Mouse (Mus musculus): ENCODE results near the gene Cc2d2a. TPM values are rescaled to one million over a fixed set of nuclear protein-coding genes. Genes with fewer than 3 reads are reported as not detected.

The Cc2d2a gene
- polyA plus RNA-seq, 1 experiment, result 4.6 TPM

GRCm38 (mm10) chr5:43685466-43685865, 23.3 kb downstream of the Cc2d2a start:
- Histone ChIP-seq H3K27ac (ENCODE audit: insufficient read depth, low read depth, low read length) (no peak overlapping the region), H3K36me3 (ENCODE audit: control insufficient read depth, insufficient read depth, low read length) (peaks cover 6% of the 10 kb centered on the region), H3K27me3 (replicated peaks; ENCODE audit: control insufficient read depth, insufficient read depth, low read length) (no peaks in the 10 kb centered on the region), H3K4me1 (ENCODE audit: control insufficient read depth, insufficient read depth, low read length) (no peaks in the 10 kb centered on the region), H3K4me3 (ENCODE audit: insufficient read depth, low read depth, low read length) (no peak overlapping the region)
- no peak for DNase-seq
- 85% methylated on average over 5 of the region's 5 CpGs for WGBS
- TF ChIP-seq CTCF (conservative IDR thresholded peaks at IDR 0.05; ENCODE audit: insufficient read depth, insufficient read length, low read depth, low read length) (no peak), POLR2A (IDR thresholded peaks at IDR 0.05; ENCODE audit: low read depth, low read length) (no peak)

- DNase-seq, result no peak
- no peak overlapping the region for H3K4me3 ChIP-seq (ENCODE audit: insufficient read depth, low read depth, low read length)
- no peaks in the 10 kb centered on the region for H3K27me3 ChIP-seq (replicated peaks; ENCODE audit: control insufficient read depth, insufficient read depth, low read length)
- H3K36me3 ChIP-seq (ENCODE audit: control insufficient read depth, insufficient read depth, low read length), result peaks cover 6% of the 10 kb centered on the region
- 71% methylated on average over 4 of the region's 4 CpGs for WGBS
- TF ChIP-seq CTCF (conservative IDR thresholded peaks at IDR 0.05; ENCODE audit: insufficient read depth, insufficient read length, low read depth, low read length) (no peak), POLR2A (IDR thresholded peaks at IDR 0.05; ENCODE audit: low read depth, low read length) (no peak)
- no peak overlapping the region for H3K27ac ChIP-seq (ENCODE audit: insufficient read depth, low read depth, low read length)
- no peaks in the 10 kb centered on the region for H3K4me1 ChIP-seq (ENCODE audit: control insufficient read depth, insufficient read depth, low read length)
These were observed 30.3 kb downstream of the Cc2d2a start for GRCm38 (mm10) chr5:43692489-43692888.

- H3K36me3 ChIP-seq (ENCODE audit: control insufficient read depth, insufficient read depth, low read length), result peaks cover 4% of the 10 kb centered on the region
- H3K4me3 ChIP-seq (ENCODE audit: insufficient read depth, low read depth, low read length), result no peak overlapping the region
- no peaks in the 10 kb centered on the region for H3K4me1 ChIP-seq (ENCODE audit: control insufficient read depth, insufficient read depth, low read length)
- no peak for DNase-seq
- H3K27me3 ChIP-seq (replicated peaks; ENCODE audit: control insufficient read depth, insufficient read depth, low read length), result no peaks in the 10 kb centered on the region
- WGBS, result 95% methylated on average over 3 of the region's 3 CpGs
- H3K27ac ChIP-seq (ENCODE audit: insufficient read depth, low read depth, low read length), result no peak overlapping the region
- no peak for TF ChIP-seq POLR2A (IDR thresholded peaks at IDR 0.05; ENCODE audit: low read depth, low read length)
- TF ChIP-seq CTCF (conservative IDR thresholded peaks at IDR 0.05; ENCODE audit: insufficient read depth, insufficient read length, low read depth, low read length), result no peak
These were observed 35.0 kb downstream of the Cc2d2a start for GRCm38 (mm10) chr5:43697133-43697532.

- peaks cover 8% of the 10 kb centered on the region for H3K36me3 ChIP-seq (ENCODE audit: control insufficient read depth, insufficient read depth, low read length)
These were observed 37.1 kb downstream of the Cc2d2a start for GRCm38 (mm10) chr5:43699240-43699639.

GRCm38 (mm10) chr5:43721538-43722451, 59.6 kb downstream of the Cc2d2a start:
- no peak for TF ChIP-seq POLR2A (IDR thresholded peaks at IDR 0.05; ENCODE audit: low read depth, low read length)
- TF ChIP-seq CTCF (conservative IDR thresholded peaks at IDR 0.05; ENCODE audit: insufficient read depth, insufficient read length, low read depth, low read length), result no peak
- no peak for DNase-seq
- Histone ChIP-seq H3K27ac (ENCODE audit: insufficient read depth, low read depth, low read length) (no peak overlapping the region), H3K4me1 (ENCODE audit: control insufficient read depth, insufficient read depth, low read length) (no peaks in the 10 kb centered on the region), H3K4me3 (ENCODE audit: insufficient read depth, low read depth, low read length) (no peak overlapping the region), H3K27me3 (replicated peaks; ENCODE audit: control insufficient read depth, insufficient read depth, low read length) (no peaks in the 10 kb centered on the region), H3K36me3 (ENCODE audit: control insufficient read depth, insufficient read depth, low read length) (no peaks in the 10 kb centered on the region; the same call in 1 of the 2 replicates)
- WGBS, result 73% methylated on average over 5 of the region's 5 CpGs

More at GRCm38 (mm10) chr5:43699240-43699639, 37.1 kb downstream of the Cc2d2a start:
- H3K4me3 ChIP-seq (ENCODE audit: insufficient read depth, low read depth, low read length), result no peak overlapping the region
- H3K27ac ChIP-seq (ENCODE audit: insufficient read depth, low read depth, low read length), result no peak overlapping the region
- H3K27me3 ChIP-seq (replicated peaks; ENCODE audit: control insufficient read depth, insufficient read depth, low read length), result no peaks in the 10 kb centered on the region
- no peak for DNase-seq
- TF ChIP-seq POLR2A (IDR thresholded peaks at IDR 0.05; ENCODE audit: low read depth, low read length) (no peak), CTCF (conservative IDR thresholded peaks at IDR 0.05; ENCODE audit: insufficient read depth, insufficient read length, low read depth, low read length) (no peak)
- no peaks in the 10 kb centered on the region for H3K4me1 ChIP-seq (ENCODE audit: control insufficient read depth, insufficient read depth, low read length)

- no peak overlapping the region for H3K4me3 ChIP-seq (ENCODE audit: insufficient read depth, low read depth, low read length)
- TF ChIP-seq POLR2A (IDR thresholded peaks at IDR 0.05; ENCODE audit: low read depth, low read length) (no peak), CTCF (conservative IDR thresholded peaks at IDR 0.05; ENCODE audit: insufficient read depth, insufficient read length, low read depth, low read length) (no peak)
- H3K27ac ChIP-seq (ENCODE audit: insufficient read depth, low read depth, low read length), result no peak overlapping the region
- H3K27me3 ChIP-seq (replicated peaks; ENCODE audit: control insufficient read depth, insufficient read depth, low read length), result no peaks in the 10 kb centered on the region
- no peaks in the 10 kb centered on the region for H3K4me1 ChIP-seq (ENCODE audit: control insufficient read depth, insufficient read depth, low read length)
- H3K36me3 ChIP-seq (ENCODE audit: control insufficient read depth, insufficient read depth, low read length), result no peaks in the 10 kb centered on the region; the same call in 1 of the 2 replicates
- no peak for DNase-seq
- WGBS, result 95% methylated on average over 6 of the region's 6 CpGs
These were observed 60.3 kb downstream of the Cc2d2a start for GRCm38 (mm10) chr5:43722452-43722783.

- no peak overlapping the region for H3K27ac ChIP-seq (ENCODE audit: insufficient read depth, low read depth, low read length)
- DNase-seq, result no peak
- no peak overlapping the region for H3K4me3 ChIP-seq (ENCODE audit: insufficient read depth, low read depth, low read length)
- TF ChIP-seq POLR2A (IDR thresholded peaks at IDR 0.05; ENCODE audit: low read depth, low read length) (no peak), CTCF (conservative IDR thresholded peaks at IDR 0.05; ENCODE audit: insufficient read depth, insufficient read length, low read depth, low read length) (no peak)
- H3K27me3 ChIP-seq (replicated peaks; ENCODE audit: control insufficient read depth, insufficient read depth, low read length), result no peaks in the 10 kb centered on the region
- H3K4me1 ChIP-seq (ENCODE audit: control insufficient read depth, insufficient read depth, low read length), result no peaks in the 10 kb centered on the region
- H3K36me3 ChIP-seq (ENCODE audit: control insufficient read depth, insufficient read depth, low read length), result no peaks in the 10 kb centered on the region; the same call in 1 of the 2 replicates
- 88% methylated on average over 7 of the region's 7 CpGs for WGBS
These were observed 61.7 kb downstream of the Cc2d2a start for GRCm38 (mm10) chr5:43723830-43724229.

Measured in kidney, adult 2 months (tissue).